In the genomic region with DNA sequence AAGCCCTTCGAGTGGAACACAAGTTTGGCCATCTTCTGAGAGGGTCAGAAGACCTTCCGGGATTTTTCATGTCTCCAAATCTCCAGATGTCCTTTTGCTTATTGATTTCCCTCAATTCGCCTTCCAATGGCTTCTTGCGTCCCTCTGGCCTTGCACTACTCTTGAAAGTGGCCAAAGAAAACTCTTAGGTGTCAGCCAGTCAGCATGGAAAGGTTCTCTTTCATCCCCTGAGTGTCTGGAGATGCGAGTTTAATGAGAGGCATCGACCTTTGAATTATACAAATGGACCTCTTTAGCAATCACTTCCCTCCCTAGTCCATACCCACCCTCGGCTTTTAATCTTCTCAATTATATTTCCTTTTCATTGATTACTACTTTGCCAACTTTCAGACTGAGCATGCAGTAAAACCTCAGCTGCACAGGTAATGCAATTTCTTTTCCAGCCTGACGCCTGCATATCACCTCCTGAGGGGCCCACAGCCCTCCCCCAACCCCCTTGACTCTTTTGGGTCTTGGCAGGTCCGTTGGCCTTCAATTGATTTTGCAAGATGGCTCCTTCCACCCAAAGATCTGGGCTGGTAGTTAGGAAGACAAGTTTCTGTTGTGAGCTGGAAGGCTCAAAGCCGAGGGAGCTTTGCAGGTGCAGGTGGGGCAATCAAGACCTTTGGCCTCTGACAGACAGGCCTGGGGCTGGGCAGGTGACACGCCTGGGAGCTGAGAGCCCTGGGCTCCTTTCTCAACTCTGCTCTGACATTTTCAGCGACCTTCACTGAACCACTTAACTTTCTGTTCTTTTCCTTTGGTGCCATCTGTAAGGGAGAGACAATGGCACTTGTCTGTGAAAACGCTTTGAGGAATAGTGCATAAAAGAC, we compare ENCODE assay signal across 20 mouse cellular contexts.
DNase-seq lines count a peak whose midpoint lies in the region; ATAC-seq lines count a peak whose summit lies in the region.
"Had no signal": no experiment of that assay in that cellular context is flagged by ENCODE, and none has a peak within 500 bp of the region (broad histone marks: within the 10 kb centered on the region; RNA-seq: fewer than 3 reads in every experiment).

No protein-coding gene starts in this region.

- H3K4me2 ChIP-seq in embryonic facial prominence, embryonic 14.5 days (ENCODE audit: low read depth, low read length): no peak overlapping the region
- peak overlapping the region; percentile 26; the same call in 1 of the 2 replicates for H3K4me2 ChIP-seq in limb, embryonic 12.5 days
- H3K4me2 ChIP-seq: liver, embryonic 15.5 days; midbrain, embryonic 12.5 days had no signal

- no peak overlapping the region for H3K9ac ChIP-seq in embryonic facial prominence, embryonic 14.5 days (ENCODE audit: low read depth, low read length)
- H3K9ac ChIP-seq in limb, embryonic 12.5 days (replicated peaks): no peak overlapping the region
- H3K9ac ChIP-seq: liver, embryonic 15.5 days; midbrain, embryonic 12.5 days had no signal

- H3K27me3 ChIP-seq in heart, embryonic 10.5 days (ENCODE audit: insufficient read depth, poor library complexity, severe bottlenecking): no peaks in the 10 kb centered on the region
- no peaks in the 10 kb centered on the region for H3K27me3 ChIP-seq in embryonic facial prominence, embryonic 14.5 days (replicated peaks; ENCODE audit: control insufficient read depth, insufficient read depth, low read length)
- no peaks in the 10 kb centered on the region for H3K27me3 ChIP-seq in limb, embryonic 12.5 days
- H3K27me3 ChIP-seq: liver, embryonic 15.5 days had no signal

- no peak for DNase-seq in heart, embryonic 10.5 days (ENCODE audit: low spot score)
- DNase-seq in heart, postnatal 14 days: no peak
- DNase-seq in ZHBTc4 (ENCODE audit: low read depth, low spot score): peak; percentile 5
- DNase-seq in embryonic facial prominence, embryonic 14.5 days (ENCODE audit: low spot score): no peak
- DNase-seq in gastrocnemius, postnatal 25 days: no peak
- DNase-seq in thymus, postnatal 25 days: no peak
- no peak for DNase-seq in adrenal gland, adult 18-20 months (ENCODE audit: low spot score in 2 of 2)
- DNase-seq: adrenal gland, postnatal 36 days; cerebellum, adult 18-20 months; cerebellum, postnatal 36 days; heart, postnatal 4 days; kidney, adult 8-10 months; right cerebral cortex, postnatal 25 days; thymus, postnatal 4 days had no signal

- H3K4me3 ChIP-seq in heart, embryonic 10.5 days: no peak overlapping the region
- no peak overlapping the region for H3K4me3 ChIP-seq in embryonic facial prominence, embryonic 14.5 days (ENCODE audit: low read depth, low read length)
- H3K4me3 ChIP-seq in limb, embryonic 12.5 days (replicated peaks): no peak overlapping the region
- H3K4me3 ChIP-seq: liver, embryonic 15.5 days; midbrain, embryonic 12.5 days had no signal

- intact Hi-C loops in heart, postnatal 14 days (cut with DNase I): no loop called here

- H3K36me3 ChIP-seq in heart, embryonic 10.5 days: no peaks in the 10 kb centered on the region
- H3K36me3 ChIP-seq in embryonic facial prominence, embryonic 14.5 days (ENCODE audit: control insufficient read depth, insufficient read depth, low read length): no peaks in the 10 kb centered on the region
- no peaks in the 10 kb centered on the region for H3K36me3 ChIP-seq in limb, embryonic 12.5 days
- H3K36me3 ChIP-seq: G1E; liver, embryonic 15.5 days; midbrain, embryonic 12.5 days had no signal

- ATAC-seq in embryonic facial prominence, embryonic 14.5 days (ENCODE audit: low read depth): no peak
- ATAC-seq in limb, embryonic 12.5 days (ENCODE audit: insufficient number of reproducible peaks, insufficient read depth, low FRiP score, low TSS enrichment, low read depth): no peak
- ATAC-seq: hindbrain, postnatal 0 days; lung, postnatal 0 days had no signal

- peaks cover 29% of the 10 kb centered on the region for H3K4me1 ChIP-seq in heart, embryonic 10.5 days
- peaks cover 40% of the 10 kb centered on the region for H3K4me1 ChIP-seq in embryonic facial prominence, embryonic 14.5 days (ENCODE audit: control insufficient read depth, insufficient read depth, low read length)
- peaks cover 53% of the 10 kb centered on the region for H3K4me1 ChIP-seq in limb, embryonic 12.5 days (replicated peaks)
- H3K4me1 ChIP-seq: liver, embryonic 15.5 days had no signal

- 84% methylated on average over 13 of the region's 13 CpGs for WGBS in heart, embryonic 10.5 days
- WGBS in embryonic facial prominence, embryonic 14.5 days: 75% methylated on average over 13 of the region's 13 CpGs
- WGBS in limb, embryonic 12.5 days: 72% methylated on average over 13 of the region's 13 CpGs

- H3K9me3 ChIP-seq in heart, embryonic 10.5 days: no peaks in the 10 kb centered on the region
- no peaks in the 10 kb centered on the region for H3K9me3 ChIP-seq in embryonic facial prominence, embryonic 14.5 days (ENCODE audit: control insufficient read depth, low read length)
- no peaks in the 10 kb centered on the region for H3K9me3 ChIP-seq in limb, embryonic 12.5 days
- H3K9me3 ChIP-seq: liver, embryonic 15.5 days; midbrain, embryonic 12.5 days had no signal

- peak overlapping the region; percentile 67; the same call in 1 of the 2 replicates for H3K27ac ChIP-seq in heart, embryonic 10.5 days
- peak overlapping the region; percentile 86 for H3K27ac ChIP-seq in embryonic facial prominence, embryonic 14.5 days (replicated peaks; ENCODE audit: low read depth, low read length)
- peak overlapping the region; percentile 88 for H3K27ac ChIP-seq in limb, embryonic 12.5 days
- H3K27ac ChIP-seq: hindbrain, postnatal 0 days; liver, embryonic 15.5 days; midbrain, embryonic 12.5 days had no signal
